Mouse (Mus musculus) olfactory bulb, adult 2 months (tissue): ENCODE data around the gene Prrc2b.

Experiments used
- CTCF ChIP-seq: fragments of 200-500 bp; IDR thresholded peaks from 2 replicates; pipeline ENCODE4 v1.5.1; 2012; ENCODE audit warnings: low read depth, mild to moderate bottlenecking, low read length, moderate library complexity; ENCODE audit not compliant: insufficient read depth
- POLR2A ChIP-seq: fragments of 200-500 bp; IDR thresholded peaks from 2 replicates; pipeline ENCODE4 v1.6.1; 2012; ENCODE audit warnings: mild to moderate bottlenecking, low read depth, low read length, moderate library complexity; ENCODE audit not compliant: insufficient read depth

DNA sequence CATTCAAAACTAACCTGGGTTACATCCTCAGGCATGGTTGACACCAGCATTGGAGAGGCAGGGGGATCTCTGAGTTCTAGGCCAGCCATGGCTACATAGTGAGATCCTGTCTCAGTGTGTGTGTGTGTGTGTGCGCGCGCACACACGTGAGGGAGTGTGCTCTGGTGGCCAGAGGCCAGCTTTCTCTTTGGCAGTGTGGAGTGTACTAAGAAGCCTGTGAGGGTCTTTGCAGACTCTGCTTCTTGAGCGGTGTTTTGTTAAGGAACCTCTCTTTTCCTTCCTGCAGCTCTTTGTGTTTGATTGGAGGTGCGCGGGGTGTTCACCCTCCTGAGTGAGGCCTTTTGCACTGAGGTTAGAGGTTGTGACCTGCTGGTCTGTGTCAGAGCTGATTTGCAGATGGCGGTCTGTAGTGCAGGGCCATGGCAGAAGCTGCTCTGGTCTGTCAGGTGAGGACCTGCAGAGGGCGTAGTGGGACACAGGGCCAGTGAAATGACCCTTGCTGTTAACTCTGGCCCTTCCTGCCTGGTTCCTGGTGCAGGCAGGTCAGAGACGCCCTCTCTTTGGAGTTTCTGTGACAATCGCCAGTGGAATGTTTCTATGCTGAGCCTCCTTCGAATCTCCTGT is 7.8 kb downstream of the Prrc2b start:
- TF ChIP-seq CTCF: no peak
- TF ChIP-seq POLR2A: no peak
